Mouse (Mus musculus) midbrain, embryonic 16.5 days (tissue): ENCODE data around the gene Galnt2. TPM values are rescaled to one million over a fixed set of nuclear protein-coding genes. Genes with fewer than 3 reads are reported as not detected.

Source experiments
- ATAC-seq: fragments of 200-750 bp; cut with Nextera tagmentation; 2 replicates; pipeline ENCODE4 v1.8.0; 2017; ENCODE audit warnings: moderate TSS enrichment
- H3K27ac ChIP-seq: fragments of 300-500 bp; sonication (generic); 2 replicates; pipeline ENCODE4 v1.5.1; 2014; ENCODE audit warnings: mild to moderate bottlenecking, low read length, mixed read lengths
- H3K27me3 ChIP-seq: fragments of 300-500 bp; sonication (generic); 2 replicates; pipeline ENCODE4 v1.6.1; 2014; ENCODE audit warnings: low read depth, low read length, mixed read lengths; ENCODE audit not compliant: control insufficient read depth, insufficient read depth
- H3K36me3 ChIP-seq: fragments of 300-500 bp; sonication (generic); 2 replicates; pipeline ENCODE4 v1.6.1; 2014; ENCODE audit warnings: mild to moderate bottlenecking, low read length, moderate library complexity, mixed read lengths; ENCODE audit not compliant: control insufficient read depth, insufficient read depth
- H3K4me1 ChIP-seq: fragments of 300-500 bp; sonication (generic); 2 replicates; pipeline ENCODE4 v1.6.1; 2014; ENCODE audit warnings: mild to moderate bottlenecking, low read length, mixed read lengths; ENCODE audit not compliant: control insufficient read depth, insufficient read depth
- H3K4me2 ChIP-seq: fragments of 300-500 bp; sonication (generic); 2 replicates; pipeline ENCODE4 v1.6.1; 2014; ENCODE audit warnings: mild to moderate bottlenecking, low read length, mixed read lengths
- H3K4me3 ChIP-seq: fragments of 300-500 bp; sonication (generic); 2 replicates; pipeline ENCODE4 v1.5.1; 2014; ENCODE audit warnings: low read depth, mild to moderate bottlenecking, low read length, moderate library complexity, mixed read lengths
- H3K9ac ChIP-seq: fragments of 300-500 bp; sonication (generic); 2 replicates; pipeline ENCODE4 v1.6.1; 2014; ENCODE audit warnings: low read depth, low read length, mixed read lengths
- H3K9me3 ChIP-seq: fragments of 300-500 bp; sonication (generic); replicated peaks from 2 replicates; pipeline ENCODE4 v1.6.1; 2014; ENCODE audit warnings: mild to moderate bottlenecking, low read length, mixed read lengths; ENCODE audit not compliant: control insufficient read depth, poor library complexity, severe bottlenecking
- WGBS: fragments of 180-500 bp; shearing (Covaris S2); extraction: QIAGEN DNeasy Blood & Tissue Kit; methylation state at CpG from one replicate; pipeline ENCODE4 v1.1.7; 2014; 5-methylcytosine and 5-hydroxymethylcytosine counted together
- polyA plus RNA-seq: library from polyadenylated mRNA; unstranded; fragments of >200 nt; fragmentation: Nextera tagmentation; extraction: Ambion mirVana; gene quantifications from 2 replicates; pipeline ENCODE4 v1.2.1, GENCODE M21; 2015

Galnt2 gene
- polyA plus RNA-seq, 1 experiment from 2014 or later = 45.7 TPM

DNA sequence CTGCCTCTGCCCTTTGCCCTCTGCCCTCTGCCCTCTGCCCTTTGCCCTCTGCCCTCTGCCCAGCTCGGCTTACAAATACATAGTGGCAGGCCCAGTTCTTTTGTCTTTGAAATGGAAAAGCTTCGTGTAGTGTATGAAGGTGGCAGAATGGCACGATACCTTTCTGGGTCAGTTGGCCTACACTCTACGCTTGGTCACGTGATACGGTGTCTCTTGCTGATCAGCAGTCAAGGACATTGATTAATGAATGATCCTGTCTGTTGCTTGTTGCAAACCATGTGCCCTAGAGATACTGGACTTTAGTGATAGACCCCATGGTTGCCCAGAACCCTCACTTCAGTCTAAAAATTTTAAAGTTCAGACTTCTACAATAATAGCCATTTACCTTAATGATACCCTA lies 79.9 kb downstream of the Galnt2 start:
- Histone ChIP-seq H3K36me3 (no peaks in the 10 kb centered on the region), H3K9me3 (no peaks in the 10 kb centered on the region), H3K9ac (no peak overlapping the region), H3K27ac (no peak overlapping the region), H3K4me2 (no peak overlapping the region), H3K27me3 (no peaks in the 10 kb centered on the region), H3K4me1 (peaks cover 14% of the 10 kb centered on the region), H3K4me3 (no peak overlapping the region)
- WGBS = 82% methylated on average over 6 of the region's 6 CpGs
- no peak for ATAC-seq

DNA sequence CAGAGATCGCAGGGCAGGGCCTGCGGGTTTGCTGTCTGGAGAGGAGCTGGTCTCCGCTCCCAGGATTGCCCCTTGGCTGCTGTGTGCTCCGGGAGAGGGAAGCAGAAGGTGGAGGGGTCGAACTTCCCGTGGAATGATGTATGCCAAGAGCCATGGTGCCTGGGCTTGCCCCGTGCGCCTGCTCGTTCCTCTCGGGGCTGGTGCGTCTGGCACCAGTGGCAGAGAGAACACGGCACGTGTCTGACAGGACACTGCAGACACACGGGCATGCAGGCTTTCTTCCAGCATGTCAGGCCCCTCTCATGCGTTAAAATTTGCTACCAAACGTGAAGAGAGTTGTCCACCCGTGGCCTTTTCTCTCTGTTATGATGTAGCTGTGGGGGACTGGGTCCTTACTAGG lies 80.5 kb downstream of the Galnt2 start:
- 92% methylated on average over 17 of the region's 17 CpGs for WGBS
- no peak for ATAC-seq

DNA sequence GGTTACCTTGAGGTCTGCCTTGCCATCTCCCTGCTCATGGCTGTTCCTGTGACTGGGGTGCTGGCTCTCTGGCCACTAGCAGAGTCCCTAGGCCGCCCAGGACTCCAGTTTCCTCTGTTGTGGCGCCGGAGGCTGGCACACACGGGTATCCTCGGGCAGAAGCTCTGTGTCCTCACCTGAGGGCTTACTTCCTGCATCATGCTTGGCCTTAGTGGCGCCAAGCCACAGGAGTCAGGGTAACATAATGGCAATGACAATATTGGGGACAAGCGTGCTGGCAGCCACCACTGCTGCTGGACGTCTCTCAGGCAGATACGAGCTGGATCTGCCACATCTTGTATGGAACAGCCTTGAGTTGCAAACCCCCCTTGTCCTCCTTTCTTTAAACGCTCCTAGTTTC lies 81.0 kb downstream of the Galnt2 start:
- no peak overlapping the region for H3K4me2 ChIP-seq

More for the DNA sequence above, 80.5 kb downstream of the Galnt2 start:
- no peak overlapping the region for H3K27ac ChIP-seq
- no peaks in the 10 kb centered on the region for H3K9me3 ChIP-seq
- no peak overlapping the region for H3K4me2 ChIP-seq
- H3K4me3 ChIP-seq = no peak overlapping the region
- H3K4me1 ChIP-seq = peaks cover 18% of the 10 kb centered on the region
- H3K36me3 ChIP-seq = no peaks in the 10 kb centered on the region
- no peaks in the 10 kb centered on the region for H3K27me3 ChIP-seq
- H3K9ac ChIP-seq = no peak overlapping the region

DNA sequence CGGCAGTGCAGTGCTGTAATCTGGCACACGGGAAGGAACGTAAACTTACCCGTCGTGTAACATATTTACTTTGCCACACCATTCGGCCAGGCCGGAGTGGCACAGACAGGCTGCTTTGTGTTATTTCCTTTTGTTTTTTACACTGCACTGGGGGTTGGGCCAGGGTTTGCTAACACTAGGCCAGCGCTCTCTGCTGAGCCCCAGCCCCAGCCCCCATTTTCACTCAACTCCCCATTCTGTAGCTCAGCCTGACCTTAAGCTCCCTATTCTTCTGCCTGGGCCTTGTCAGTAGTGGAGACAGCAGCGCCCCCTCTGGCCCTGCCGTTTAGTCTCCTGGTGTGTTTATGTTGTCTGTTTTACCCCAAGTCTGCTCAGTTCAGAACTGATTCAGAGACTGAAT lies 83.6 kb downstream of the Galnt2 start:
- WGBS = 20% methylated on average over 10 of the region's 10 CpGs
- ATAC-seq = peak; percentile 26; the same call in 1 of the 2 replicates

More for the DNA sequence above, 81.0 kb downstream of the Galnt2 start:
- Histone ChIP-seq H3K9me3 (no peaks in the 10 kb centered on the region), H3K4me3 (no peak overlapping the region), H3K36me3 (no peaks in the 10 kb centered on the region), H3K27ac (no peak overlapping the region), H3K27me3 (no peaks in the 10 kb centered on the region), H3K4me1 (peaks cover 22% of the 10 kb centered on the region), H3K9ac (no peak overlapping the region)
- ATAC-seq = no peak
- 98% methylated on average over 10 of the region's 10 CpGs for WGBS

DNA sequence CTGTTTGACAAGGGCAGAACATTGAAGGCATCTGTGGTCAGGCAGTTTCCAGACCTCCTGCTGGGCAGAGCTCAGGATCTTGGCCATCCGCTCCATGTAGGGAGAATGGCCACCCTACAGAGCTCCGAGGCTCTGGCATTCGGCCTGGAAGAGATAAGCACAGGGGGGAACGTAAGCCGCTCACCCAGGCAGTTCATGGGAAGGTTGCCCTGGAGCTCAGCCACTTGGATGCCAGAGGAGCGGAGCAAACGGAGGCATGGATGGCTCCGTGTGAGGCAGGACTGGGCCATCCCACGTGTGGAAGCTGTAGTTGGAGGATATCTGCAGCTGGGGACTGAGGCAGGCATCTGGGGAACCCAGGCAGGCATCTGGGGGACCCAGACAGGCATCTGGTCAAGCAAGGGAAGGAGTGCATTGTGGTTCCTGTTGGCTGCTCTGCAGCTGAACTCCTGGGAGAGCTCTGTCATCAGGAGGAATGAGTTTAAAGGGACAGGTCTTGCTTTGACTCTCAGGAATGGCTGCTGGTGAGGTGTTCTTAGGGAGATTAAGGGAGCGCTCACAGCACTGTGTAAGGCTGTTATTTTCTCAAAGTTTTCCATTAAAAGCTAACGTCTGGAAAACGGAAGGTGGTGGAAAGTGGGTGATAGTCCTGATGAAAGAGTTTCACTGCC lies 85.4 kb downstream of the Galnt2 start:
- 53% methylated on average over 12 of the region's 12 CpGs for WGBS
- no peak overlapping the region for H3K9ac ChIP-seq
- 0 out of 2 replicates have a peak, but pooled peaks have one; percentile 15 for ATAC-seq
- no peaks in the 10 kb centered on the region for H3K36me3 ChIP-seq
- H3K4me1 ChIP-seq = peaks cover 35% of the 10 kb centered on the region
- no peak overlapping the region for H3K4me3 ChIP-seq
- H3K9me3 ChIP-seq = no peaks in the 10 kb centered on the region
- no peak overlapping the region for H3K27ac ChIP-seq
- H3K27me3 ChIP-seq = no peaks in the 10 kb centered on the region
- H3K4me2 ChIP-seq = no peak overlapping the region

More for the DNA sequence above, 83.6 kb downstream of the Galnt2 start:
- Histone ChIP-seq H3K27ac (no peak overlapping the region), H3K4me3 (no peak overlapping the region), H3K36me3 (no peaks in the 10 kb centered on the region), H3K27me3 (no peaks in the 10 kb centered on the region), H3K9me3 (no peaks in the 10 kb centered on the region), H3K4me2 (no peak overlapping the region), H3K4me1 (peaks cover 27% of the 10 kb centered on the region), H3K9ac (no peak overlapping the region)

DNA sequence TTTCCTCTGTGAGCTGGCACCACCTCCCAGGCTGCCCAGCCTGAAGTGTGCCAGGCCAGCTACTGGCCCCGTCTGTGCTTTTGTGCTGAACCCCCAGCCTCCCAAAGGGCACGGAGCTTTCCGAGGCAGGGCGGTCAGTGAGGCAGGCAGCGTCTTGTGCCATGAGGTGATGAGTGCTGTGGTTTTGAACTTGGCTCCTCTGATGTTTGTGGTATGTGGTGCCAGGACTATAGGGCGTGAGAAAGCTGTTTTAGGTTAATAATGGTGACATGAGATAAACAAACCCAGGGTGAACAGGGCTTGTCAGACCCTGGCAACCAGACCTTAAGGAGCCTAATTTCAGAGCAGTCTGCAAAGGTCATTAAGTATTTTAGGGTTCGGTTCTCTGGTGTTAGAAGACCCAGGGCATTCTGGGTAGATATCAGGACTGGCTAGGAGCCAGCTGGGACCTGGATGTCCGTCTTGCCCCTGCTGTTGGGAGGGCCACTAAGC lies 86.0 kb downstream of the Galnt2 start:
- Histone ChIP-seq H3K9ac (no peak overlapping the region), H3K4me1 (peaks cover 41% of the 10 kb centered on the region), H3K36me3 (no peaks in the 10 kb centered on the region), H3K4me3 (no peak overlapping the region), H3K27ac (no peak overlapping the region), H3K4me2 (no peak overlapping the region), H3K27me3 (no peaks in the 10 kb centered on the region), H3K9me3 (no peaks in the 10 kb centered on the region)
- 62% methylated on average over 8 of the region's 8 CpGs for WGBS
- ATAC-seq = no peak

DNA sequence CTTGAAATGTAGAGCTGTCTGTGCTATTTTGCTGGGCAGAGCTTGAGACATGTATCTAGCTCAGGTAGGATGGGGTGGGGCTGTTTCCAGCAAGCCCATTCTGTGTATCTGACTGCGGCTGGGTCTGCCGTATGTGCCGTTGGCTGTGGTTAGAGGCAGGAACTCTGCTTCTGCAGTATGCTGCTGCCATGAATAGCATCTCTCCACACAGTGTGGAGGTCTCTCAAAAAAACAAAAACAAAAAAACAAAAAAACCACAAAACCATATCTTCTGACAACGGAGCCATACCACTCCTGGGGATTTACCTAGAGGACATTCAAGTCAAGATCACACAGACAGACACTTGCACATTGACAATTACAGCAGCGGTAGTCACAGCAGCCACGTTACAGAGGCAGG lies 86.6 kb downstream of the Galnt2 start:
- whole genome bisulfite sequencing = 75% methylated on average over 6 of the region's 6 CpGs
- Histone ChIP-seq H3K4me1 (peaks cover 41% of the 10 kb centered on the region), H3K4me3 (no peak overlapping the region), H3K27ac (no peak overlapping the region), H3K27me3 (no peaks in the 10 kb centered on the region), H3K9me3 (no peaks in the 10 kb centered on the region), H3K4me2 (no peak overlapping the region), H3K9ac (no peak overlapping the region), H3K36me3 (no peaks in the 10 kb centered on the region)
- ATAC-seq = no peak

DNA sequence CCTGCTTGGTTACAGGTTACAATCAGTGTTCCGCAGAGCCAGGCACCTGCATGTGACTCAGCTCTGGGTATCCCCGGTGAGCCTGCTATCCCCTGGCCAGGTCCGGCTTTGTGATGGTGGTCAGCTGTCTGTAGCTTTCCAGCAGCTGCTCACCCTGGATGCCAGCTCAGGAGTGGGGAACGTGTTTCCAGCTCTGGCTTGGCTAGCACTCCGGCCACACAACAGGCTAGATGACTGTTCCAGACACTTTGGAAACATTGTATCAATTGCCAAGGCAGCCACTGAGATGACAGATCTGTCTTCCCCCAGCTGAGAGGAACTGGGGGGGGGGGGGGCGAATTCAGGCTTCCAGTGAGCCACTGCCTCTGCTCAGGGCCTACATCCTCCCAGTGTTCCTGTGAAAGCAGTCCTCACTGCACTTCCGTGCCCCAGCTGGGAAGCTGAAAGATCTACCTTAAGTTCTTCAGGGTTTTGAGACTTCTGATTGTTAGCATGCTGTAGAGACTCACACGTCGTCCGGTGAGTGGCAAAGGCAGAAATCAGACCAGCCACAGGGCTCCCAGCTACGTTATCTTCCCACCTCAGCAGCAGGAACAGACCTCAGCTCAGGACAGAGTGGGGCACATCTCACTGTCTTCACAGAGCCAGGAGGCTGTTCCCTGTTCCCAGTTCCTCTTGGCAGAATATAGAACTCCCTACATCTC lies 87.6 kb downstream of the Galnt2 start:
- H3K27ac ChIP-seq = no peak overlapping the region
- no peaks in the 10 kb centered on the region for H3K9me3 ChIP-seq
- no peak for ATAC-seq
- H3K4me3 ChIP-seq = no peak overlapping the region
- peaks cover 2% of the 10 kb centered on the region; the same call in 1 of the 2 replicates for H3K36me3 ChIP-seq
- no peaks in the 10 kb centered on the region for H3K27me3 ChIP-seq
- H3K9ac ChIP-seq = no peak overlapping the region
- WGBS = 68% methylated on average over 11 of the region's 11 CpGs
- H3K4me1 ChIP-seq = peaks cover 41% of the 10 kb centered on the region
- H3K4me2 ChIP-seq = no peak overlapping the region

DNA sequence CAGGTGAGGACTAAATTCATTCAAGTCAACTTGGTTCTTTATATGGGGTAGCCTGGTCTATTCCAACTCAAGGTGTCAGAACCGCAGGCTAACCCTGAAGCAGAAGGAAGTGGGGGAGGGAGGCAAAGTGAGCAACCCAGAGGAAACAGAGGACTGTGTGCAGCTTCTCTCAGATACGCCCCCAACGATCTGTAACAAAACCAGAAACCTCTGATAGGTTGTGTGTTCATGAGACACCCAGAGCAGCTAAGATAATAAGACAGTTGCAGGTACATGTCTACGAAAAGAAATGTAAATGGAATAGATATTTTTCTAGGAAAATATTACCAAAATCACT lies 88.1 kb downstream of the Galnt2 start:
- Histone ChIP-seq H3K27me3 (no peaks in the 10 kb centered on the region), H3K4me2 (no peak overlapping the region), H3K9ac (no peak overlapping the region), H3K4me3 (no peak overlapping the region), H3K27ac (no peak overlapping the region), H3K9me3 (no peaks in the 10 kb centered on the region), H3K36me3 (peaks cover 5% of the 10 kb centered on the region; the same call in 1 of the 2 replicates), H3K4me1 (peaks cover 38% of the 10 kb centered on the region)
- ATAC-seq = no peak
- WGBS = 89% methylated on average over 4 of the region's 4 CpGs
